Mouse (Mus musculus): Measurements from ENCODE around the gene Sulf2.

Sulf2 gene

GRCm38 (mm10) chr2:166147930-166148651, 7.4 kb downstream of the Sulf2 start:
- DNase-seq, result no peak

- no peak for DNase-seq
Measured at GRCm38 (mm10) chr2:166146446-166146845, 9.0 kb downstream of the Sulf2 start.

GRCm38 (mm10) chr2:166145031-166145430, 10.4 kb downstream of the Sulf2 start:
- DNase-seq, result no peak

GRCm38 (mm10) chr2:166143871-166144270, 11.6 kb downstream of the Sulf2 start:
- no peak for DNase-seq

- DNase-seq, result peak; percentile 33
Measured at GRCm38 (mm10) chr2:166142561-166143112, 12.8 kb downstream of the Sulf2 start.

GRCm38 (mm10) chr2:166141910-166142309, 13.6 kb downstream of the Sulf2 start:
- DNase-seq, result no peak

GRCm38 (mm10) chr2:166141039-166141438, 14.4 kb downstream of the Sulf2 start:
- no peak for DNase-seq

GRCm38 (mm10) chr2:166140427-166140826, 15.0 kb downstream of the Sulf2 start:
- DNase-seq, result no peak

- DNase-seq, result no peak
Measured at GRCm38 (mm10) chr2:166138308-166138707, 17.2 kb downstream of the Sulf2 start.

- DNase-seq, result no peak
Measured at GRCm38 (mm10) chr2:166137467-166137866, 18.0 kb downstream of the Sulf2 start.

- no peak for DNase-seq
Measured at GRCm38 (mm10) chr2:166135711-166136485, 19.6 kb downstream of the Sulf2 start.

GRCm38 (mm10) chr2:166128756-166129155, 26.7 kb downstream of the Sulf2 start:
- DNase-seq, result no peak

- DNase-seq, result no peak
Measured at GRCm38 (mm10) chr2:166128032-166128431, 27.4 kb downstream of the Sulf2 start.

- DNase-seq, result no peak
Measured at GRCm38 (mm10) chr2:166126343-166126742, 29.1 kb downstream of the Sulf2 start.

- DNase-seq, result no peak
Measured at GRCm38 (mm10) chr2:166125492-166126252, 29.8 kb downstream of the Sulf2 start.

GRCm38 (mm10) chr2:166125033-166125432, 30.4 kb downstream of the Sulf2 start:
- DNase-seq, result no peak

GRCm38 (mm10) chr2:166122781-166123180, 32.7 kb downstream of the Sulf2 start:
- DNase-seq, result no peak

- no peak for DNase-seq
Measured at GRCm38 (mm10) chr2:166121681-166122355, 33.6 kb downstream of the Sulf2 start.

- no peak for DNase-seq
Measured at GRCm38 (mm10) chr2:166119992-166120391, 35.5 kb downstream of the Sulf2 start.

GRCm38 (mm10) chr2:166116704-166117103, 38.8 kb downstream of the Sulf2 start:
- DNase-seq, result no peak

GRCm38 (mm10) chr2:166116278-166116608, 39.2 kb downstream of the Sulf2 start:
- DNase-seq, result no peak

- DNase-seq, result no peak
Measured at GRCm38 (mm10) chr2:166115571-166116277, 39.7 kb downstream of the Sulf2 start.
